Mouse (Mus musculus): ENCODE data around the gene Ufsp1. TPM values are rescaled to one million over a fixed set of nuclear protein-coding genes. Genes with fewer than 3 reads are reported as not detected.
A peak's percentile ranks its signal among the peaks of the same experiment; 100 is the strongest.

The Ufsp1 gene
- polyA plus RNA-seq, 1 experiment from 2014 or later: 9.5 TPM

GRCm38 (mm10) chr5:137285045-137285444, 9.4 kb upstream of the Ufsp1 start:
- Histone ChIP-seq H3K9ac (replicated peaks) (no peak overlapping the region), H3K9me3 (ENCODE audit: low read length) (no peaks in the 10 kb centered on the region), H3K36me3 (replicated peaks; ENCODE audit: insufficient read depth, low read length) (no peaks in the 10 kb centered on the region), H3K4me3 (ENCODE audit: low read depth, low read length) (no peak overlapping the region), H3K27me3 (ENCODE audit: insufficient read depth, low read length) (peaks cover 30% of the 10 kb centered on the region), H3K4me1 (ENCODE audit: insufficient read depth) (peaks cover 16% of the 10 kb centered on the region), H3K4me2 (ENCODE audit: low read depth, low read length) (no peak overlapping the region), H3K27ac (ENCODE audit: low read depth) (no peak overlapping the region)
- ATAC-seq (no peak), DNase-seq (peak; percentile 81)
- no peak for TF ChIP-seq EP300 (IDR thresholded peaks at IDR 0.05; ENCODE audit: low read depth)
- peak; percentile 91 for TF ChIP-seq CTCF (IDR thresholded peaks at IDR 0.05; ENCODE audit: low read depth)
- 54% methylated on average over 5 of the region's 5 CpGs for WGBS (ENCODE audit: insufficient replicate concordance)

- ATAC-seq (no peak), DNase-seq (no peak)
- no peak for TF ChIP-seq EP300 (IDR thresholded peaks at IDR 0.05; ENCODE audit: low read depth)
- TF ChIP-seq CTCF (IDR thresholded peaks at IDR 0.05; ENCODE audit: low read depth): no peak
- no peak overlapping the region for H3K4me2 ChIP-seq (ENCODE audit: low read depth, low read length)
- H3K4me1 ChIP-seq (ENCODE audit: insufficient read depth): peaks cover 18% of the 10 kb centered on the region
- no peak overlapping the region for H3K9ac ChIP-seq (replicated peaks)
- no peak overlapping the region for H3K4me3 ChIP-seq (ENCODE audit: low read depth, low read length)
- peaks cover 31% of the 10 kb centered on the region for H3K27me3 ChIP-seq (ENCODE audit: insufficient read depth, low read length)
- no peak overlapping the region for H3K27ac ChIP-seq (ENCODE audit: low read depth)
- H3K9me3 ChIP-seq (ENCODE audit: low read length): no peaks in the 10 kb centered on the region
- no peaks in the 10 kb centered on the region for H3K36me3 ChIP-seq (replicated peaks; ENCODE audit: insufficient read depth, low read length)
- 38% methylated on average over 7 of the region's 7 CpGs for WGBS (ENCODE audit: insufficient replicate concordance)
Observed at GRCm38 (mm10) chr5:137285986-137286385, 8.4 kb upstream of the Ufsp1 start.

GRCm38 (mm10) chr5:137286655-137287031, 7.8 kb upstream of the Ufsp1 start:
- TF ChIP-seq EP300 (IDR thresholded peaks at IDR 0.05; ENCODE audit: low read depth): no peak
- TF ChIP-seq CTCF (IDR thresholded peaks at IDR 0.05; ENCODE audit: low read depth): peak; percentile 95
- H3K4me3 ChIP-seq (ENCODE audit: low read depth, low read length): peak overlapping the region; percentile 62
- ATAC-seq (no peak), DNase-seq (peak; percentile 93)
- H3K27me3 ChIP-seq (ENCODE audit: insufficient read depth, low read length): peaks cover 31% of the 10 kb centered on the region
- H3K4me2 ChIP-seq (ENCODE audit: low read depth, low read length): peak overlapping the region; percentile 99
- WGBS (ENCODE audit: insufficient replicate concordance): under 1% methylated on average over 14 of the region's 16 CpGs
- H3K4me1 ChIP-seq (ENCODE audit: insufficient read depth): peaks cover 19% of the 10 kb centered on the region
- H3K27ac ChIP-seq (ENCODE audit: low read depth): no peak overlapping the region
- H3K36me3 ChIP-seq (replicated peaks; ENCODE audit: insufficient read depth, low read length): no peaks in the 10 kb centered on the region
- H3K9me3 ChIP-seq (ENCODE audit: low read length): no peaks in the 10 kb centered on the region
- H3K9ac ChIP-seq (replicated peaks): no peak overlapping the region

GRCm38 (mm10) chr5:137287032-137287952, 7.1 kb upstream of the Ufsp1 start, which contains the start of gene Ache:
Gene Ache (plus strand): TSS chr5:137287519.
- DNase-seq: peak; percentile 40
- Histone ChIP-seq H3K4me1 (ENCODE audit: insufficient read depth) (peaks cover 24% of the 10 kb centered on the region), H3K27ac (ENCODE audit: low read depth) (peak within 1 kb of the TSS; percentile 56), H3K9me3 (ENCODE audit: low read length) (no peaks in the 10 kb centered on the region), H3K4me3 (ENCODE audit: low read depth, low read length) (peak within 1 kb of the TSS; percentile 62), H3K4me2 (ENCODE audit: low read depth, low read length) (peak within 1 kb of the TSS; percentile 99), H3K9ac (replicated peaks) (peak within 1 kb of the TSS; percentile 83), H3K36me3 (replicated peaks; ENCODE audit: insufficient read depth, low read length) (no peaks in the 10 kb centered on the region), H3K27me3 (ENCODE audit: insufficient read depth, low read length) (peaks cover 31% of the 10 kb centered on the region)
- 4% methylated on average over 39 of the region's 40 CpGs for WGBS (ENCODE audit: insufficient replicate concordance)
- no peak for ATAC-seq
- TF ChIP-seq CTCF (IDR thresholded peaks at IDR 0.05; ENCODE audit: low read depth) (no peak), EP300 (IDR thresholded peaks at IDR 0.05; ENCODE audit: low read depth) (no peak)

GRCm38 (mm10) chr5:137287953-137288743, 6.3 kb upstream of the Ufsp1 start:
- peak overlapping the region; percentile 62 for H3K4me3 ChIP-seq (ENCODE audit: low read depth, low read length)
- no peak for TF ChIP-seq CTCF (IDR thresholded peaks at IDR 0.05; ENCODE audit: low read depth)
- TF ChIP-seq EP300 (IDR thresholded peaks at IDR 0.05; ENCODE audit: low read depth): no peak
- DNase-seq (peak; percentile 57), ATAC-seq (no peak)
- peaks cover 27% of the 10 kb centered on the region for H3K4me1 ChIP-seq (ENCODE audit: insufficient read depth)
- peaks cover 31% of the 10 kb centered on the region for H3K27me3 ChIP-seq (ENCODE audit: insufficient read depth, low read length)
- H3K9ac ChIP-seq (replicated peaks): peak overlapping the region; percentile 83
- H3K4me2 ChIP-seq (ENCODE audit: low read depth, low read length): peak overlapping the region; percentile 99
- peak overlapping the region; percentile 56 for H3K27ac ChIP-seq (ENCODE audit: low read depth)
- H3K36me3 ChIP-seq (replicated peaks; ENCODE audit: insufficient read depth, low read length): no peaks in the 10 kb centered on the region
- H3K9me3 ChIP-seq (ENCODE audit: low read length): no peaks in the 10 kb centered on the region
- WGBS (ENCODE audit: insufficient replicate concordance): 1% methylated on average over 61 of the region's 65 CpGs

- 5% methylated on average over 25 of the region's 25 CpGs for WGBS (ENCODE audit: insufficient replicate concordance)
Observed at GRCm38 (mm10) chr5:137288999-137289470, 5.4 kb upstream of the Ufsp1 start.

More at GRCm38 (mm10) chr5:137288999-137289470, 5.4 kb upstream of the Ufsp1 start:
- peaks cover 35% of the 10 kb centered on the region for H3K4me1 ChIP-seq (ENCODE audit: insufficient read depth)
- no peaks in the 10 kb centered on the region for H3K36me3 ChIP-seq (replicated peaks; ENCODE audit: insufficient read depth, low read length)
- H3K4me3 ChIP-seq (ENCODE audit: low read depth, low read length): peak overlapping the region; percentile 62
- peak overlapping the region; percentile 99 for H3K27ac ChIP-seq (ENCODE audit: low read depth)
- peak overlapping the region; percentile 83 for H3K9ac ChIP-seq (replicated peaks)
- peaks cover 31% of the 10 kb centered on the region for H3K27me3 ChIP-seq (ENCODE audit: insufficient read depth, low read length)
- TF ChIP-seq EP300 (IDR thresholded peaks at IDR 0.05; ENCODE audit: low read depth) (no peak), CTCF (IDR thresholded peaks at IDR 0.05; ENCODE audit: low read depth) (peak; percentile 61)
- H3K9me3 ChIP-seq (ENCODE audit: low read length): no peaks in the 10 kb centered on the region
- peak overlapping the region; percentile 99 for H3K4me2 ChIP-seq (ENCODE audit: low read depth, low read length)
- ATAC-seq (peak; percentile 34), DNase-seq (peak; percentile 68)
